Mouse (Mus musculus) liver, embryonic 15.5 days (tissue): ENCODE measurements around the gene Pip4k2c. TPM values are rescaled to one million over a fixed set of nuclear protein-coding genes. Genes with fewer than 3 reads are reported as not detected.

Experiments
- ATAC-seq: fragments of 200-750 bp; cut with Nextera tagmentation; 2 replicates; pipeline ENCODE4 v1.8.0; 2017; ENCODE audit warnings: moderate number of reproducible peaks, mild to moderate bottlenecking, moderate library complexity; ENCODE audit not compliant: insufficient read depth
- H3K27ac ChIP-seq: fragments of 300-500 bp; sonication (generic); replicated peaks from 2 replicates; pipeline ENCODE4 v1.5.1; 2015; ENCODE audit warnings: mild to moderate bottlenecking, inconsistent platforms
- H3K27me3 ChIP-seq: fragments of 300-500 bp; sonication (generic); 2 replicates; pipeline ENCODE4 v1.6.1; 2015; ENCODE audit warnings: mild to moderate bottlenecking, inconsistent platforms
- H3K36me3 ChIP-seq: fragments of 300-500 bp; sonication (generic); replicated peaks from 2 replicates; pipeline ENCODE4 v1.6.1; 2015; ENCODE audit warnings: moderate library complexity, mild to moderate bottlenecking, inconsistent platforms
- H3K4me1 ChIP-seq: fragments of 300-500 bp; sonication (generic); replicated peaks from 2 replicates; pipeline ENCODE4 v1.6.1; 2015; ENCODE audit warnings: inconsistent platforms
- H3K4me2 ChIP-seq: fragments of 300-500 bp; sonication (generic); 2 replicates; pipeline ENCODE4 v1.6.1; 2015; ENCODE audit warnings: moderate library complexity, mild to moderate bottlenecking, inconsistent platforms
- H3K4me3 ChIP-seq: fragments of 300-500 bp; sonication (generic); replicated peaks from 2 replicates; pipeline ENCODE4 v1.5.1; 2015; ENCODE audit warnings: mild to moderate bottlenecking, inconsistent platforms
- H3K9ac ChIP-seq: fragments of 300-500 bp; sonication (generic); 2 replicates; pipeline ENCODE4 v1.6.1; 2015; ENCODE audit warnings: moderate library complexity, mild to moderate bottlenecking, inconsistent platforms
- H3K9me3 ChIP-seq: fragments of 300-500 bp; sonication (generic); replicated peaks from 2 replicates; pipeline ENCODE4 v1.6.1; 2016; ENCODE audit warnings: inconsistent platforms
- WGBS: fragments of 180-500 bp; shearing (Covaris S2); methylation state at CpG from one replicate; pipeline ENCODE4 v1.1.7; 2015; ENCODE audit warnings: mixed read lengths; ENCODE audit not compliant: insufficient replicate concordance; 5-methylcytosine and 5-hydroxymethylcytosine counted together
- polyA plus RNA-seq: library from polyadenylated mRNA; unstranded; fragments of >200 nt; fragmentation: Nextera tagmentation; extraction: Ambion mirVana; gene quantifications from 2 replicates; pipeline ENCODE4 v1.2.1, GENCODE M21; 2015

The Pip4k2c gene
- polyA plus RNA-seq, 1 experiment from 2014 or later = 41.9 TPM

DNA sequence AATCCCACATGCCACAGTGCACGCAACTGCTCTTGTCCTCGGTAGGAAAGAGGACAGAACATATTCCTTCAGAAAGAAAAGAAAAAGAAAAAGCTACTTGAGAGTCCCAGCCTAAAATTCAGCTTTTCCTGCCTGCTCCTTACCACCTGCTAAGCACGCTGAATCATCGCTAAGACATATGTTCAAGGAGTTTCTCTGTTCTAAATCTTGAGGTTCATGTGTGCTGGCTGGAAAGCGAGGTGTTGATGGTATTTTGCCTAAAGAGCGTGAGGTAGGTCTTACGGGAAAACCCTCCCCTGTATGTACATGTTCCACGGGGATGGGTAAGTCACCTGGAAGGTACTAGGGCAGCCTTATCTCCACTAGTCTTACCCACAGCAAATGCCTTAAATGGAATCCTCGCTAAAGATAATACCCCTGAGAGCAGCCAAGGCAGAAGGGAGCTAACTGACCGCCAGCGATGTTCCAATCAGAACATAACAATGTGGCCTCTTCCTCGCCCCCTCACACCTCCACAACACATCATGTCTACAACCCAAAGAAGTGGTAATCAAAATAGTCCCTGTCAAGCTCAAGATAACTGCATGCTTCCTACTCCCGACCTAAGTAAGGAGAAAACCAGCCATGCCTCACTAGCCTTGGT, 1.3 kb downstream of the Pip4k2c start:
- H3K9ac ChIP-seq = peak overlapping the region; percentile 95

DNA sequence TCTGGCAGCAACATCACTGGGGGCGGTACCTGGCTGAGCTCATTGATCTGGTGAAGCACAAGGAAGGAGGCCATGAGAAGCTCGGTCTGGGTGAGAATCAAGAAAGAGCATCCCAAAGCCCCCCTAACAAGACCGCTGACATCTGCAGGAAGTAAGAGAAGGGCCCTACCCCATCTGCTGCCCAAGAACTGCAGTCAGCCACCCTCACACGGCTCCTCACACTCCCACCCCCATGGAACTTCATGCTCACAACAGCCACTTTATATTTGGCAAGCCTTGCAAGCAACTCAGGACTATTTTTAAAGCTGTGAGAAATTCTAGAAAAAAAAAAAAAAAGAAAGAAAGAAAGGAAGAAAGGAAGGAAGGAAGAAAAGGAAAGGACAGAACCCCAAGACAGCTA, 2.5 kb downstream of the Pip4k2c start:
- WGBS = 76% methylated on average over 4 of the region's 4 CpGs
- Histone ChIP-seq H3K4me2 (peak overlapping the region; percentile 84), H3K4me1 (peaks cover 77% of the 10 kb centered on the region), H3K27me3 (no peaks in the 10 kb centered on the region), H3K27ac (peak overlapping the region; percentile 88), H3K9me3 (no peaks in the 10 kb centered on the region), H3K36me3 (peaks cover 45% of the 10 kb centered on the region), H3K4me3 (peak overlapping the region; percentile 93; the same call in 1 of the 2 replicates), H3K9ac (peak overlapping the region; percentile 95; the same call in 1 of the 2 replicates)
- ATAC-seq = no peak

More for the DNA sequence above, 1.3 kb downstream of the Pip4k2c start:
- Histone ChIP-seq H3K9me3 (no peaks in the 10 kb centered on the region), H3K36me3 (peaks cover 36% of the 10 kb centered on the region), H3K27ac (peak overlapping the region; percentile 88), H3K4me2 (peak overlapping the region; percentile 84), H3K4me3 (peak overlapping the region; percentile 93), H3K27me3 (no peaks in the 10 kb centered on the region), H3K4me1 (peaks cover 75% of the 10 kb centered on the region)
- WGBS = 46% methylated on average over 13 of the region's 13 CpGs
- ATAC-seq = no peak

DNA sequence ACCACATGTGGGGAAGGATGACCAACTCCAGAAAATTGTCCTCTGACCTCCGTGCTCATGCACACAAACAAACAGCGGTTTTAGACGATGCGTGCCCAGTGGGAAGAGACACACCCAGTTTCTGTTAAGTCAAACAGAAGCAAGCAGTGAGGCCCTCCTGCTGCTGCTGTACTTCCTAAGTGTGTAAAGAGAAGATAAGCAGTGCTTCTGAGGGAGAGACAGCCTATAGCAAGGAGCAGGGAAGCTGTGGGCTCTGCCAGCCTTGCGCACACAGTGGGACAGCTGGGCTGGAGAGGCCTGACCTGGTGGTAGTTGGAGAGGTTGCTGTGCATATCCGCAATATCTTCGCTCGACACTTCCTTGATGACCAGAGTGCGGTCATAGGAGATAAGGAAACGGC, 6.0 kb downstream of the Pip4k2c start:
- Histone ChIP-seq H3K4me1 (peaks cover 93% of the 10 kb centered on the region), H3K9ac (peak overlapping the region; percentile 50), H3K4me3 (peak overlapping the region; percentile 40), H3K27ac (peak overlapping the region; percentile 98), H3K4me2 (peak overlapping the region; percentile 67), H3K9me3 (no peaks in the 10 kb centered on the region), H3K36me3 (peaks cover 74% of the 10 kb centered on the region), H3K27me3 (no peaks in the 10 kb centered on the region)
- 14% methylated on average over 10 of the region's 10 CpGs for WGBS
- ATAC-seq = peak; percentile 91

DNA sequence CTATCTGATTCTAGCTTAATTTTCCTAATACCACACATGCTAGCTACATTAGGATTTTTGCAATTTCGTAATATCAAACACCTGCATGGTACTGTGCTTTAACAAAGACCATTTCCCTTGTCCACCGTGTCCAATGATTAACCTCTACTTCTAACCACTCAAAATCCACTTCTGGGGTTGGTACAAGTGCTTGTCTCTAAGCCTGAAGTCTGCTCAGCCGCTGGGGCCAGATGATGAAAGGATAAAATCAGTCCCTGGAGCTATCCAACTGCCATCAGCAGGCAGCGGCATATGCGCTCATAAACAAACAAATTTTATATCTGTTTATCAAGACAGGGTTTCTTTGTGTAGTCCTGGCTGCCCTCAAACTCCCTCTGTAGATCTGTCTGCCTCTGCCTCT, 6.8 kb downstream of the Pip4k2c start:
- Histone ChIP-seq H3K27ac (peak overlapping the region; percentile 98), H3K4me1 (peaks cover 86% of the 10 kb centered on the region), H3K27me3 (no peaks in the 10 kb centered on the region), H3K4me2 (peak overlapping the region; percentile 67), H3K4me3 (peak overlapping the region; percentile 40), H3K36me3 (peaks cover 82% of the 10 kb centered on the region), H3K9ac (peak overlapping the region; percentile 50), H3K9me3 (no peaks in the 10 kb centered on the region)
- peak; percentile 7 for ATAC-seq
- WGBS = 26% methylated on average over 5 of the region's 5 CpGs

DNA sequence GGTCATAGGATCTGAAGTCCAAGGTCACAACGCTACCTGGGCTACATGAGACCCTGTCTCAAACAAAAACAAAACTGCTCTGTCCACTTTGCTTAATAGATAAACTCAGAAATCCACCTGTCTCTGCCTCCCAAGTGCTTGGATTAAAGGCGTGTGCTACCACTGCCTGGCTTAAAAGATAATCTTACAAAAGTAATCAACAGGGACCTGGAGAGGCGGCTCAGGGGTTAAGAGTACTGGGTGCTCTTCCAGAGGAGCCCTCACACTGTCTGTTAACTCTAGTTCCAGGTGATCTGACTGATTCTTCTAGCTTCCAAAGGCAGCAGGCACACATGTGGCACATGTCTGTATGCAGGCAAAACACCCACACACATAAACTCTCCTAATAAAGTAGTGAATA, 8.3 kb downstream of the Pip4k2c start:
- 32% methylated on average over 3 of the region's 3 CpGs for WGBS
- Histone ChIP-seq H3K27me3 (no peaks in the 10 kb centered on the region), H3K4me2 (peak overlapping the region; percentile 67), H3K9ac (peak overlapping the region; percentile 33), H3K4me1 (peaks cover 83% of the 10 kb centered on the region), H3K4me3 (peak overlapping the region; percentile 2; the same call in 1 of the 2 replicates), H3K36me3 (peaks cover 83% of the 10 kb centered on the region), H3K27ac (peak overlapping the region; percentile 98), H3K9me3 (no peaks in the 10 kb centered on the region)
- peak; percentile 76 for ATAC-seq

DNA sequence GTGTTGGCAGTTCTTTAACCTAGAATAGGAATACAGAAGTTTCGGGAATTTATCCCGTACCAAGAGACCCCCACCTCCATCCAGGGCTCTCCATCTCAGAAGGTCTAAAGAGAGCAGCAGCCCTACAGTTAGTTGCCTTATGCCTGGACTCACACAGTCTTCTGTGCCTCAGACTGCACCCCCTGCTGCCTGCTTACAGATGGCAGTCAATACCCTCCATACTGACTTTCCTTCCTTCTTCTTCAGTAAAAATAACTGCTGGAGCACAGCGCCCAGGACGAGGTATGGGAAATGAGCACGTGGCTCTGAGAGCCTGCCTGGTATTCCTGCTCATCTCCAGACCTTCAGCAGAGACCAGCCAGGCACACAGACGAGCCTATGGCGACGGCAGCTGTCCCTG, 11.1 kb downstream of the Pip4k2c start:
- peaks cover 74% of the 10 kb centered on the region for H3K36me3 ChIP-seq

DNA sequence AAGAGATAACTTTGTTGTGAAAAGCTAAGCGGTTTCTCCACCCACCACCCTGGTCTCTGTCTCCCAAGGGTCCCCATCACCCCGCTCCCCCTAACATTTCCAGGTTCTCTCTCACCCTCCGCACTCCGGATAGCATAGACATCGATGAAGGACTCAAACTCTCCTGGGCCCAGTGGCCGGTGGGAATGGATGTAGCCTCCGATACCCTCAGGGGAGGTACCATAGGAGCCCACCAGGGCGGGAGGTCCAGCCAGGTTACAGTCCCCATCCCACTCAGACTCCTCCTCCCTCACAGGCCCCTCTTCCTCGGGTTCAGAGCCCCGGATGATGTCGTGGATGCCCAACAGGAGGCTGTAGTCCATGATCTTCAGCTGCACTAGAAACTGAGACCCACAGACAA, 11.9 kb downstream of the Pip4k2c start:
- no peak for ATAC-seq
- H3K27me3 ChIP-seq = no peaks in the 10 kb centered on the region
- no peak overlapping the region for H3K4me2 ChIP-seq
- H3K27ac ChIP-seq = peak overlapping the region; percentile 48
- H3K9me3 ChIP-seq = no peaks in the 10 kb centered on the region
- WGBS = 89% methylated on average over 11 of the region's 11 CpGs
- peaks cover 68% of the 10 kb centered on the region for H3K4me1 ChIP-seq
- no peak overlapping the region for H3K4me3 ChIP-seq
- H3K9ac ChIP-seq = no peak overlapping the region
- H3K36me3 ChIP-seq = peaks cover 66% of the 10 kb centered on the region

More for the DNA sequence above, 11.1 kb downstream of the Pip4k2c start:
- Histone ChIP-seq H3K27me3 (no peaks in the 10 kb centered on the region), H3K9ac (no peak overlapping the region), H3K4me1 (peaks cover 67% of the 10 kb centered on the region), H3K4me2 (no peak overlapping the region), H3K27ac (peak overlapping the region; percentile 20; the same call in 1 of the 2 replicates), H3K9me3 (no peaks in the 10 kb centered on the region), H3K4me3 (no peak overlapping the region)
- WGBS = 79% methylated on average over 8 of the region's 8 CpGs
- no peak for ATAC-seq

DNA sequence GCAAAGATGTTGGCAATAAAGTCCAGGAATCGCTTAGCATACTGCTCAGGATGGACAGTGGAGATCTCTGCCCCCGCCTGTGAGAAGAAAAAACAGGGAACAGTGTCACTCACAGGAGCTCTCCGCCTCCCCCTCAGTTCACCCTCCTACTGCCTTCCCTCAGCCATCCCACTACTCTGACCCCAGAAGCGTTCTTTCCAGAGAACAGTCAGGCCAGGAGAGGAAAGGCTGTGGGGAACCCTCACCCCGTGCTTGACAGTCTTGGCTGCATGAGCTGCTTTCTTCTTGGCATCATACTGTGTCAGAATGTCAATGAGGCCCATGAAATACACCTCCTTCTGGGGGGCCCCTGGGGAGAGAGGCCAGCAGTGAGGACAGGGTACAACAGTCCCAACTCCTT, 12.3 kb downstream of the Pip4k2c start:
- Histone ChIP-seq H3K27me3 (no peaks in the 10 kb centered on the region), H3K4me1 (peaks cover 68% of the 10 kb centered on the region), H3K4me2 (no peak overlapping the region), H3K27ac (peak overlapping the region; percentile 48; the same call in 1 of the 2 replicates), H3K36me3 (peaks cover 65% of the 10 kb centered on the region), H3K4me3 (no peak overlapping the region), H3K9me3 (no peaks in the 10 kb centered on the region), H3K9ac (no peak overlapping the region)
- no peak for ATAC-seq
- 81% methylated on average over 5 of the region's 5 CpGs for WGBS

DNA sequence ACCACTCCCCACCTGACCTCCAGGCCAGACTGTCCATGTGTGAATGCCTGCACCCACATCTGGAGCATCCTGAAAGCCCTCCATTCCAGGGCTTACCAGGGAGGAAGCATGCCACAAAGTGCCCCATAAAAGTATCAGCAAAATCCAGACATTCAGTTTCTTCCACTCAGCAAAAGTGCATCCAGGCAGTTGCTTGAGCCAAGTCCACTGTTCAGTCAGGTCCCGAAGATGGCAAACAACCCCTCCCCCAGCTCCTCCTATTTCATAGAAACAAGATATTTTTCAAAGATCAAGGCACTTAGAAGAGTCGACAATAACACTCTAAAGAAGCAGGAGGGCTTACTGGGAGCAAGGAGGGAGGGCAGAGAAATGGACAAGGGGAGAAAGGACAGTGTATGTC, 12.9 kb downstream of the Pip4k2c start:
- ATAC-seq = no peak
- H3K36me3 ChIP-seq = peaks cover 59% of the 10 kb centered on the region
- no peaks in the 10 kb centered on the region for H3K9me3 ChIP-seq
- no peak overlapping the region for H3K9ac ChIP-seq
- peaks cover 66% of the 10 kb centered on the region for H3K4me1 ChIP-seq
- no peak overlapping the region for H3K4me2 ChIP-seq
- peak overlapping the region; percentile 48 for H3K27ac ChIP-seq
- 55% methylated on average over 2 of the region's 2 CpGs for WGBS
- H3K27me3 ChIP-seq = no peaks in the 10 kb centered on the region
- no peak overlapping the region for H3K4me3 ChIP-seq

DNA sequence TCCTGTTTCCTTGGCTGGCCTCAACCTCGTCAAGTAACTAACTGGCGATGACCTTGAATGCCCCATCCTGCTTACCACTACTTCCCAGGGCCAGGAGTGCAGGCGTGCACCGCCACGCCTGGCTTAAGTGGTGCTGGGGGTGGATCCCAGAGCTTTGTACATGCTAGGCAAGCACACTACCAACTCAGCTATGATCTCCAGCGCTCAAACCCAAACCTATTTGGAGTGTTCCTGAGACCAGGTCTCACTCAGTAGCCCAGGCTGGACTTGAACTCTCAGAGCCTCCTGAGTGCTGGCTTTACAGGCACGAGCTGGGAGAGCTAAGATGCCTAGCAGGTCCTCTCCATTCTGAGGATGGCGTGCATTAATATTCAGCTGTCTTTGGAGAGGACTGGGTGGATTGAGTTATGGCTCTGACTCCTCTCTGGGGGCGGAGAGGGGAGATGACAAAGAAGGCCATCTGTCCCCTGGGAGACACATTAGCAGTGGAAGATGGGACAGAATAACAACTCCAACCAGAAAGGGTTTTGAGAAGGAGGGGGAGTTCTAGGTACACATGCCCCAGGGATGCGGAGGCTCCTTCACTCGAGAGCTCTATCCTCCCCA, 13.8 kb downstream of the Pip4k2c start:
- Histone ChIP-seq H3K27ac (peak overlapping the region; percentile 48; the same call in 1 of the 2 replicates), H3K4me2 (no peak overlapping the region), H3K4me3 (no peak overlapping the region), H3K9ac (no peak overlapping the region), H3K4me1 (peaks cover 66% of the 10 kb centered on the region), H3K36me3 (peaks cover 55% of the 10 kb centered on the region), H3K9me3 (no peaks in the 10 kb centered on the region), H3K27me3 (no peaks in the 10 kb centered on the region)
- WGBS = 83% methylated on average over 11 of the region's 11 CpGs
- no peak for ATAC-seq

DNA sequence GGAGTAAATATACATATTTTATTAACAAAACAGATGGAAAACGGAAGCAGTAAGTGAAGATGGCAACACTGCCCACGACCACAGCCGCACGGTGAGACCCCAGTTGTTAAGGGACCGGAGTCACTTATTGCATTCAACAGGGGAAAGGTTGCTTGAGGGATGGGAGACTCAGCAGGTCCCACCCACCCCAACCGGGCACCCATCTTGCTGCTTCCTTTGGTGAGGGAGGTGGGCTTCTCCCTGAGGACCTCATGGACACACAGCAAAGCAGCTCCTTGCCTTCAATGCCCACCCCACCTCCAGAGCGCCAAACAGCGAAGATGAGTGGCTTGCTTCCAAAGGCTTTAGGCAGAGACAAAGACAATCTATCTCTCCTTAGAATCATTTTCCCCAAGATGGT, 14.3 kb downstream of the Pip4k2c start:
- H3K9ac ChIP-seq = no peak overlapping the region
- WGBS = 86% methylated on average over 8 of the region's 8 CpGs
- no peak overlapping the region for H3K4me2 ChIP-seq
- peaks cover 66% of the 10 kb centered on the region for H3K4me1 ChIP-seq
- ATAC-seq = no peak
- peaks cover 53% of the 10 kb centered on the region for H3K36me3 ChIP-seq
- H3K27ac ChIP-seq = 0 out of 2 replicates have a peak overlapping the region, but pooled peaks have one; percentile 30
- no peaks in the 10 kb centered on the region for H3K9me3 ChIP-seq
- no peaks in the 10 kb centered on the region for H3K27me3 ChIP-seq
- H3K4me3 ChIP-seq = no peak overlapping the region
